Mouse (Mus musculus) kidney, adult 9 months (tissue): ENCODE data around the gene Slc25a33.
A peak's percentile ranks its signal among the peaks of the same experiment; 100 is the strongest.
"Not testable (repeated sequence)": the region's sequence is repeated elsewhere in the genome, so short reads cannot be mapped to it uniquely, and the experiment has no call there.

Source experiments
- DNase-seq: peaks from one replicate; pipeline ENCODE4 v3.0.0; 2022

Slc25a33 gene

GRCm38 (mm10) chr4:149793156-149794009 is 19.3 kb upstream of the Slc25a33 start:
- peak; percentile 81 for DNase-seq

DNA sequence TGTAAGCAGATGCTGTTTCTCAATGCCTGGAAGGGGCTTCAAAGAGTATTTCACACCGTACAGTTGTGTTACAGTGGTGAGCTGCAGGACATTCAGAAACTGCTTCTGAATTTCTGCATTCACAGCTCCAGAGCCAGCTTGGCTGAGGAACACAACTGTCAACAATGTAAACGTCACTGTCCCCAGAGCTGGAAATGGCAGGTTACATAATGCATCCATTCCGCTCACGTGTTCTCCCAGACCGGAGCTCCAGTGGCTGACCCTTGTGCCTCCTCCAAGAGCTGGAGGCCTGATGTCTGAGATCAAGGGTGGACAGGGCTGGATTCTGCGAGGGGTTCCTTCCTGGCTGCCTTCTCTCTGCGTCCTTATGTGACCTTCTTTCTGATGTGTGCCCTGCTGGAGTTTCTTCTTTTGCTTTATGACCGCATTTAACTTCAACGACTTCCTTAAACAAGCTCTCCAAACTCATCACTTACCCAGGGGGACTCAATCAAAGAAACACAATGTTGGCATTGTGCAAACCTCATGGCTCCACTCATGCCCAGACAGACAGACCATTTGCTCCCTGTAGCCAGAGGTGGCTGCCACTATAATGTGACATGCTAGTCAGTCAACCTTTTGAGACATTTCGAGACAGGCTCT is 18.2 kb upstream of the Slc25a33 start:
- peak; percentile 94 for DNase-seq

- DNase-seq: no peak
Measured at GRCm38 (mm10) chr4:149791470-149791869, 17.4 kb upstream of the Slc25a33 start.

DNA sequence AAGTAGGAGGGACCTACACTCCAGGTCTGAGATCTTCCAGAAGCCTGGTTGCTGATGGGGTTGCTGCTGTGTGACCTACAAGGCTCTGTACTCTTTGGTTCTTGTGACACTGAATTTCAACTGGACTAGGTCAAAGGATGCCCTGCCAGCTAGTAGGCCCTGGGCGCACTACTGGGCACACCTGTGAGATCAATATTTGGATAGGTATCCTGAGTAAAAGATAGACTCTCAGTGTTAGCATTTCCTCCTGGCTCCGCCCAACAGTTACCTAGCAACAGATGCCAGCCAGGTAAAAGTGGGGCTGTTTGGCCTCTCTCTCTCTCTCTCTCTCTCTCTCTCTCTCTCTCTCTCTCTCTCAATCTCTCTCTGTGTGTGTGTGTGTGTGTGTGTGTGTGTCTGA is 16.9 kb upstream of the Slc25a33 start:
- DNase-seq: no peak

- no peak for DNase-seq
Measured at GRCm38 (mm10) chr4:149790546-149790945, 16.5 kb upstream of the Slc25a33 start.

- no peak for DNase-seq
Measured at GRCm38 (mm10) chr4:149789421-149790194, 15.5 kb upstream of the Slc25a33 start.

DNA sequence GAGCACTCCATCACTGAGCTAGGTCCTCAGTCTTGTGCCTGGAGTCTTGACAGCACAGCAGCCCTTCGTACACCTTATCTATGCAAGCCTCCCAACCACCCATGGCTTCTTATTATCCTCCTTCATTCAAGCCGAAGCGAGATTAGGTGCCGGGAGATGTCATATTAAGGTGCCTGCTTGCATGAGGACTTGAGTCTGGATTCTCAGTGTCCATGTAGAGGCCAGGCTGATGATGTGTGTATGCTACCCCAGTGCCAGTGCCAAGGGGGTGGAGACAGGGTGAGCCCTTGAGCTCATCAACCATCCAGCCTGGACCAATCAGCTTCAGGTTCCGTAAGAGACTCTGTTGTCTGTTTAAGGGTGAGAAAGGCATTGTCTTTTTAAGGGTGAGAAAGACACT is 10.8 kb upstream of the Slc25a33 start:
- no peak for DNase-seq

GRCm38 (mm10) chr4:149784371-149784770 is 10.3 kb upstream of the Slc25a33 start:
- DNase-seq: no peak

- DNase-seq: peak; percentile 79
Measured at GRCm38 (mm10) chr4:149782975-149783374, 8.9 kb upstream of the Slc25a33 start.

GRCm38 (mm10) chr4:149780565-149781356 is 6.7 kb upstream of the Slc25a33 start:
- no peak for DNase-seq

GRCm38 (mm10) chr4:149779966-149780365 is 5.9 kb upstream of the Slc25a33 start:
- no peak for DNase-seq

DNA sequence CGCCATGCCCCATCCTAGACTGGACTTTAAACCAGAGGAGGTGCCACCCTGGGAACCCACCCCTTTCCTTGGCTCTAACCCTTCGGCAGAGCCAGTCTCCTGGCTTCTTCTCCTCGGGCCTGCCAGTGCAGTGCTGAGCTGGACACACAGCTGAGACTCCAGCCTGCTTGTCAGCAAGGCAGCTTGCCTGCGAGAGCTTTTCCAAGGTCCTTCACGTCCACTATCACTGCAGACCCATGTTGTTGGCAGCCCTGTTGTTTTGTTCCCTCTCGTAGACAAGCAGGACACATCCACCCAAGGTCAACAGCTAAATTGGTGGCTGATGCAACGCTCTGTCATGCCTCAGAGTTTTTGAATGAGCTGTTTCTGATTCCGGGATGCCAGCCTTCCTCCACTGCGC is 3.0 kb upstream of the Slc25a33 start:
- peak; percentile 78 for DNase-seq

- DNase-seq: no peak
Measured at GRCm38 (mm10) chr4:149775760-149776362, 1.8 kb upstream of the Slc25a33 start.

DNA sequence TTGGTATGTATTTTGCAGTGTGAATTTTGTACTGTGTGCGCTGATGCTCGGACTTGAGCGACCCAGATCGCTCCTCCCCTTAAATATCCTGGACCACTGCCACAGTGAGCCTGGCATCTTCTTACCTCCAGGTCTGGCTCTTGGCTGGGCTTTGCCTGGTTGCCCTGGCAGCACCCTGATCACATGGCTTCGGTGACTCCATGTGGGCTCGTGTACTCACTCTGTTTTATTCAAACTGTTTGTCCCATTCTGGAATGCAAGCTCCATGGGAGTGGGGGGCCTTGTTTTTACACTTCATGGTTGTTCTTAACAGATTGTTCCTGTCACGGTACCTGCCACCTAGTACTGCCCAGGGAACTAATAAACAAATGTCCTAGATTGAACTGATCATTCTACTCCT is 1.3 kb upstream of the Slc25a33 start:
- peak; percentile 92 for DNase-seq

DNA sequence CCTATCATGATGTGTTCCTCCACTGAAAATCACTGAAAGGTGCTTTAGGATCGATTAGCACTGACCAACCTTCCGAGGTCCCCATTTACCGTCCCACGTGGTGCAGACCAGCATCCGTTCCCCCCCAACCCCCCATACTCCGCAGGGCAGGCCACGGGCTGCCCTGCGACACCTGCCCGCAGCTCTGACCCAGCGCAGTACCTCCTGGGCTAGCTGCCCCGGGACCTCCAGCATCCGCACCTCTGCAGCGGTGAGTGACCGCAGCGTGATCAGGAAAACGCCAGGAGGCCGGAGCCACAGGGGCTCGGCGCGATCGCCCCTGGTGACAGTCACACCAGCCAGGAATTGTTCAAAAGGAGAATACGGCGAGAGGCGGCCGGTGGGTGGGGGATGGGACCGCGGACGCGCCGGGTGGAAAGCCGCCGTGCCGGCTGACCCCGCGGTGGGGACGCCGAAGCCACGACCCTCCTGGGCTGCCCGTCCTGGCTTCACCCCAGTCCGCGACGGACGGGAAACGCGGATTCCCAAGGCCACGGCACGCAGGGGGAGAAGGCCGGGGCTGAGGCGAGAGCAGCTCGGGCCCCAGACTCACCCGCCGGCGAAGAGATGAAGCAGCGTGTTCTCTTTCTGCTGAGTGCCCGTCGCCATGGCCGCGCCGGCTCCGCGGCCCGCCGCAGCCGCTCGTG is 526 bp downstream of the Slc25a33 start:
- no peak for DNase-seq

DNA sequence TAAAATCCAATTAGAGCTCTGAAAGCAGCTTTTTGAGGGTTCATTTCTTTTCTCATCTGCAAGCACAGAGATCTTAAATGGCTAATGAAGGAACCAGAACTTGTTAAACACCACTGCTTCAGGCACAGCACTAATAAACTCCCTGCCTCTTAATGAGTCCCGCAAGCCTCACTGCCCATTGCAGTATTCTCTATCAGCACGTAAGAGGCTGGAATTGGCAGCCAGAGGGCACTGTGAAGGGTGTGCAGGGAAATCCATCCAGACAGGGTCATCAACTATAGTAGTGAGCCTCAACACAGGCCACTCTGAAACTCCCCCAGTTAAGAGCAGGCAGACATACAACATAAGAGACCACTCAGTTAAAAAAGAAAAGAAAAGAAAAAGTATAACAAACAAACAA is 1.7 kb downstream of the Slc25a33 start:
- DNase-seq: no peak

DNA sequence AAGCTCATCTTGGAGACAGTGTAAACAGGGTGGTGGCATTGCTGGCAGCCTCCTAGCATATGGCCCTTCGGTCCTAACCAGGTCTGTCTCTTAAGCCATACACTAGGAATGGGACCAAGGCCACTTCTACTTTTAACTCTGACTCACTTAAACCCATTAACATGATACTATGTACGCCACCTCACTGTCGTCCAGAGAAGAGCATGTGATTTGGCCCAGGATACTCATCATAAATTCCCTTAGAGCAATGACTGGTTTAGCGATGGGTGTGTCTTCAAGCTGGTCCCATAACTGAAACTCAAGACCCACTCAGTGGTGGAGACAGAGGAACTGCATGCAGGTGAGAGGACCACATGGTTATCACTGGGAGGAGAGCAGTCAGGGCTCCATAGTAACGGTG is 8.9 kb downstream of the Slc25a33 start:
- DNase-seq: no peak

GRCm38 (mm10) chr4:149763335-149763734 is 10.7 kb downstream of the Slc25a33 start:
- no peak for DNase-seq

- DNase-seq: no peak
Measured at GRCm38 (mm10) chr4:149759517-149759916, 14.6 kb downstream of the Slc25a33 start.

DNA sequence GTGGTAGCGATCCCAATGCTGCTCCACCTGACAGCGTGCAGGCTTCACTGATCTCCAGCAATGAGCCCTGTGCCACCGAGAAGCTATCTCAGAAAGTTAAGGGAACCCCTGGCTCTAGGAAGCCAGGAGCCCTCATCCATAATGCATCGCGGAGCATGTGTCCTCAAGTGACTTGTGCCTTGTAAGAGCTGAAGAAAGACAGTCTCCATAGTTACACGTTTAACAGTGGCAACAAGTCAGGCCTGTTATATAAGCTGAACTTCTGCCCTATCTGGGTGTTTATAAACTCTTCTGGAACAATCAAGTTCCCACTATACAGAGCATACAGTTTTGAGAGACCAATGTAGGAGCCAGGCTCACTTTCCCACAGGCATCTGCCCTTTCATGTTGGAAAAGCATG is 15.7 kb downstream of the Slc25a33 start:
- peak; percentile 88 for DNase-seq

DNA sequence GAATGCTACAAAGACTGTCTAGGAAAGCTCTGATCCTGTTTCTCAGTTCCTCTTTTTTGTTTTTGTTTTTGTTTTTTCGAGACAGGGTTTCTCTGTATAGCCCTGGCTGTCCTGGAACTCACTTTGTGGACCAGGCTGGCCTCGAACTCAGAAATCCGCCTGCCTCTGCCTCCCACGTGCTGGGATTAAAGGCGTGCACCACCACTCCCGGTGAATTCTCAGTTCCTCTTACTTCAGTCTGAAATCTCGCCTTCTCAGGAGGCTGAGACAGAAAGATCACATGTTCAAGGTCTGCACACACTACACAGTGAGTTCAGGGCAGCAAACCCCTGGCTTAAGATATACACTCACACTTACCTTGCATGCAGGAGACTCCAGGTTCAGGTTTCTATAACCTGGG is 17.5 kb downstream of the Slc25a33 start:
- not testable (repeated sequence) for DNase-seq

GRCm38 (mm10) chr4:149752836-149753235 is 21.2 kb downstream of the Slc25a33 start:
- DNase-seq: no peak
